Mouse (Mus musculus) embryonic facial prominence, embryonic 14.5 days (tissue): ENCODE results near the gene Pcgf3. TPM values are rescaled to one million over a fixed set of nuclear protein-coding genes. Genes with fewer than 3 reads are reported as not detected.

Source experiments
- ATAC-seq: fragments of 200-750 bp; cut with Nextera tagmentation; 2 replicates; pipeline ENCODE4 v1.8.0; 2017; ENCODE audit warnings: low read depth, moderate number of reproducible peaks, moderate TSS enrichment
- DNase-seq: peaks from one replicate; pipeline ENCODE4 v3.0.0-alpha.2; 2015; ENCODE audit warnings: low spot score
- H3K27ac ChIP-seq: fragments of 300-500 bp; sonication (generic); replicated peaks from 2 replicates; pipeline ENCODE4 v1.5.1; 2014; ENCODE audit warnings: low read depth, mild to moderate bottlenecking, low read length, moderate library complexity
- H3K27me3 ChIP-seq: fragments of 300-500 bp; sonication (generic); replicated peaks from 2 replicates; pipeline ENCODE4 v1.6.1; 2014; ENCODE audit warnings: low read length; ENCODE audit not compliant: control insufficient read depth, insufficient read depth
- H3K36me3 ChIP-seq: fragments of 300-500 bp; sonication (generic); 2 replicates; pipeline ENCODE4 v1.6.1; 2014; ENCODE audit warnings: low read length, mixed read lengths; ENCODE audit not compliant: control insufficient read depth, insufficient read depth
- H3K4me1 ChIP-seq: fragments of 300-500 bp; sonication (generic); 2 replicates; pipeline ENCODE4 v1.6.1; 2014; ENCODE audit warnings: antibody characterized with exemption, low read length; ENCODE audit not compliant: control insufficient read depth, insufficient read depth
- H3K4me2 ChIP-seq: fragments of 300-500 bp; sonication (generic); 2 replicates; pipeline ENCODE4 v1.6.1; 2014; ENCODE audit warnings: low read depth, mild to moderate bottlenecking, low read length, moderate library complexity, mixed read lengths
- H3K4me3 ChIP-seq: fragments of 300-500 bp; sonication (generic); 2 replicates; pipeline ENCODE4 v1.5.1; 2014; ENCODE audit warnings: low read depth, mild to moderate bottlenecking, low read length
- H3K9ac ChIP-seq: fragments of 300-500 bp; sonication (generic); 2 replicates; pipeline ENCODE4 v1.6.1; 2014; ENCODE audit warnings: low read depth, mild to moderate bottlenecking, low read length, moderate library complexity, mixed read lengths
- H3K9me3 ChIP-seq: fragments of 300-500 bp; sonication (generic); 2 replicates; pipeline ENCODE4 v1.6.1; 2016; ENCODE audit warnings: low read length; ENCODE audit not compliant: control insufficient read depth
- WGBS: fragments of 180-500 bp; shearing (Covaris S2); extraction: QIAGEN DNeasy Blood & Tissue Kit; methylation state at CpG from one replicate; pipeline ENCODE4 v1.1.7; 2014; 5-methylcytosine and 5-hydroxymethylcytosine counted together
- polyA plus RNA-seq: library from polyadenylated mRNA; unstranded; fragments of >200 nt; fragmentation: Nextera tagmentation; extraction: Ambion mirVana; gene quantifications from 2 replicates; pipeline ENCODE4 v1.2.1, GENCODE M21; 2014

Gene Pcgf3
- polyA plus RNA-seq, 1 experiment from 2014 or later = 23.8 TPM

- H3K27me3 ChIP-seq = peaks cover 24% of the 10 kb centered on the region
- no peaks in the 10 kb centered on the region for H3K9me3 ChIP-seq
- H3K27ac ChIP-seq = no peak overlapping the region
- DNase-seq (no peak), ATAC-seq (no peak)
- H3K4me1 ChIP-seq = peaks cover 8% of the 10 kb centered on the region
- H3K36me3 ChIP-seq = no peaks in the 10 kb centered on the region
- H3K4me3 ChIP-seq = no peak overlapping the region
- no peak overlapping the region for H3K9ac ChIP-seq
- no peak overlapping the region for H3K4me2 ChIP-seq
- 43% methylated on average over 1 of the region's 1 CpGs for WGBS
Measured at GRCm38 (mm10) chr5:108554041-108554440, 93.0 kb downstream of the Pcgf3 start.

Other genes with a start within 250 kb of the Pcgf3 start
- gene Dr1, start 192.3 kb upstream of the Pcgf3 start, polyA plus RNA-seq = 43.6 and 49.0 TPM in 2 replicates
- gene Pigg, start 148.6 kb upstream of the Pcgf3 start, polyA plus RNA-seq = 1.9 and 3.3 TPM in 2 replicates
- 0.21 and 0.77 TPM in 2 replicates for gene Gm42517, start 93.3 kb upstream of the Pcgf3 start, polyA plus RNA-seq
- gene Pde6b, start 72.8 kb upstream of the Pcgf3 start, polyA plus RNA-seq = not detected in 2 replicates
- gene Atp5k, start 26.8 kb upstream of the Pcgf3 start, polyA plus RNA-seq = 388 and 486 TPM in 2 replicates
- 0.42 and 0.58 TPM in 2 replicates for gene Mfsd7a, start 12.3 kb upstream of the Pcgf3 start, polyA plus RNA-seq
- 10.6 and 11.7 TPM in 2 replicates for gene Cplx1, start 88.8 kb downstream of the Pcgf3 start, polyA plus RNA-seq
- gene Gak, start 168.5 kb downstream of the Pcgf3 start, polyA plus RNA-seq = 46.2 and 48.6 TPM in 2 replicates
- gene Tmem175, start 168.5 kb downstream of the Pcgf3 start, polyA plus RNA-seq = 31.0 and 40.1 TPM in 2 replicates
- gene Idua, start 199.1 kb downstream of the Pcgf3 start, polyA plus RNA-seq = 13.6 and 14.5 TPM in 2 replicates
- 9.6 and 9.8 TPM in 2 replicates for gene Dgkq, start 208.4 kb downstream of the Pcgf3 start, polyA plus RNA-seq
- gene Slc26a1, start 214.3 kb downstream of the Pcgf3 start, polyA plus RNA-seq = 1.2 and 1.6 TPM in 2 replicates
- 42.3 and 45.1 TPM in 2 replicates for gene Fgfrl1, start 231.2 kb downstream of the Pcgf3 start, polyA plus RNA-seq